Mouse (Mus musculus) intestine, embryonic 14.5 days (tissue): ENCODE results near the gene Cacybp. TPM values are rescaled to one million over a fixed set of nuclear protein-coding genes. Genes with fewer than 3 reads are reported as not detected.

Experiments used
- ATAC-seq: fragments of 200-750 bp; cut with Nextera tagmentation; replicated peaks from 2 replicates; pipeline ENCODE4 v1.8.0; 2017; ENCODE audit warnings: low read depth, moderate number of reproducible peaks, moderate TSS enrichment, moderate library complexity; ENCODE audit not compliant: low FRiP score, low TSS enrichment
- DNase-seq: peaks from one replicate; pipeline ENCODE4 v3.0.0-alpha.2; 2018; ENCODE audit warnings: low spot score
- H3K27ac ChIP-seq: fragments of 300-500 bp; sonication (generic); 2 replicates; pipeline ENCODE4 v1.5.1; 2014; ENCODE audit warnings: low read depth, mild to moderate bottlenecking, control low read depth
- H3K27me3 ChIP-seq: fragments of 300-500 bp; sonication (generic); replicated peaks from 2 replicates; pipeline ENCODE4 v1.6.1; 2014; ENCODE audit warnings: low read length, control low read depth; ENCODE audit not compliant: control insufficient read depth, insufficient read depth
- H3K36me3 ChIP-seq: fragments of 300-500 bp; sonication (generic); 2 replicates; pipeline ENCODE4 v1.6.1; 2014; ENCODE audit warnings: low read length, control low read depth; ENCODE audit not compliant: control insufficient read depth, insufficient read depth
- H3K4me1 ChIP-seq: fragments of 300-500 bp; sonication (generic); replicated peaks from 2 replicates; pipeline ENCODE4 v1.6.1; 2014; ENCODE audit warnings: low read length, control low read depth, mixed read lengths; ENCODE audit not compliant: control insufficient read depth, insufficient read depth
- H3K4me2 ChIP-seq: fragments of 300-500 bp; sonication (generic); 2 replicates; pipeline ENCODE4 v1.6.1; 2014; ENCODE audit warnings: low read length
- H3K4me3 ChIP-seq: fragments of 300-500 bp; sonication (generic); 2 replicates; pipeline ENCODE4 v1.5.1; 2014; ENCODE audit warnings: low read depth, low read length, control low read depth, mixed read lengths
- H3K9ac ChIP-seq: fragments of 300-500 bp; sonication (generic); 2 replicates; pipeline ENCODE4 v1.6.1; 2014; ENCODE audit warnings: mild to moderate bottlenecking, low read length
- H3K9me3 ChIP-seq: fragments of 300-500 bp; sonication (generic); 2 replicates; pipeline ENCODE4 v1.6.1; 2016; ENCODE audit warnings: low read length, control low read depth; ENCODE audit not compliant: control insufficient read depth
- WGBS: fragments of 180-500 bp; shearing (Covaris S2); extraction: QIAGEN DNeasy Blood & Tissue Kit; methylation state at CpG from one replicate; pipeline ENCODE4 v1.1.7; 2014; 5-methylcytosine and 5-hydroxymethylcytosine counted together
- polyA plus RNA-seq: library from polyadenylated mRNA; unstranded; fragments of >200 nt; fragmentation: Nextera tagmentation; extraction: Ambion mirVana; gene quantifications from 2 replicates; pipeline ENCODE4 v1.2.1, GENCODE M21; 2014

Gene Cacybp
- polyA plus RNA-seq = 235 TPM in 2 replicates

- WGBS = under 1% methylated on average over 76 of the region's 76 CpGs
- peak within 1 kb of the TSS; percentile 99 for H3K27ac ChIP-seq
- peaks cover 7% of the 10 kb centered on the region for H3K36me3 ChIP-seq
- peak within 1 kb of the TSS; percentile 72 for H3K4me2 ChIP-seq
- ATAC-seq = peak; percentile 97
- no peaks in the 10 kb centered on the region for H3K27me3 ChIP-seq
- peak within 1 kb of the TSS; percentile 86 for H3K9ac ChIP-seq
- DNase-seq = peak; percentile 100
- no peaks in the 10 kb centered on the region for H3K9me3 ChIP-seq
- H3K4me1 ChIP-seq = peaks cover 8% of the 10 kb centered on the region
- peak within 1 kb of the TSS; percentile 78 for H3K4me3 ChIP-seq
These were observed at the start of gene Cacybp for GRCm38 (mm10) chr1:160212703-160213669. Gene Cacybp, minus strand, starts transcription at chr1:160212875.

- H3K27ac ChIP-seq = no peak overlapping the region
- no peak for DNase-seq
- no peak overlapping the region for H3K9ac ChIP-seq
- no peaks in the 10 kb centered on the region for H3K4me1 ChIP-seq
- H3K36me3 ChIP-seq = no peaks in the 10 kb centered on the region
- ATAC-seq = no peak
- H3K4me2 ChIP-seq = no peak overlapping the region
- no peaks in the 10 kb centered on the region for H3K9me3 ChIP-seq
- no peaks in the 10 kb centered on the region for H3K27me3 ChIP-seq
- WGBS = 48% methylated on average over 4 of the region's 4 CpGs
- H3K4me3 ChIP-seq = no peak overlapping the region
These were observed 49.7 kb upstream of the Cacybp start for GRCm38 (mm10) chr1:160262415-160262814.

- H3K4me1 ChIP-seq = no peaks in the 10 kb centered on the region
- no peaks in the 10 kb centered on the region for H3K36me3 ChIP-seq
- no peak overlapping the region for H3K4me3 ChIP-seq
- H3K27ac ChIP-seq = no peak overlapping the region
- no peak overlapping the region for H3K4me2 ChIP-seq
- 78% methylated on average over 2 of the region's 2 CpGs for WGBS
- ATAC-seq (no peak), DNase-seq (no peak)
- no peaks in the 10 kb centered on the region for H3K9me3 ChIP-seq
- H3K9ac ChIP-seq = no peak overlapping the region
- no peaks in the 10 kb centered on the region for H3K27me3 ChIP-seq
These were observed 49.2 kb upstream of the Cacybp start for GRCm38 (mm10) chr1:160261849-160262248.

DNA sequence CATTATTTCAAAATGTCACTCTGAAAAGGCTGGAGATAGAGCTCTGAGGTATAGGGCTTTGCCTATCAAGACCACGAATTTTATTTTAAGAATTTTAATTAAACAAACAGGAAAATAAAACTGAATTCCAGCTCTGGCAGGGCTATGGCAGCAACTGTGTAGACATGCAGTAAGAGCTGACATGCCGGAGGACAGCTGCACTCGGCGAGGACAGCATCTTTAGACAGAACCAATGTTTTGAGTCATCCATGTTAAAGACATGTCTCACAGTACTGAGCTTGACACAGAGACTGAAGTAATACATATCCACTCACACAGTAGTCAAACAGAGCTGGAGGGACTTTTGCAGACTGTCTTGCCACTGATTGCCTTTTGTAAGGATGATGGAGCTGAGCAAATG lies 47.9 kb upstream of the Cacybp start:
- 81% methylated on average over 4 of the region's 4 CpGs for WGBS
- H3K4me2 ChIP-seq = no peak overlapping the region

GRCm38 (mm10) chr1:160259884-160260283 lies 47.2 kb upstream of the Cacybp start:
- H3K4me1 ChIP-seq = no peaks in the 10 kb centered on the region
- H3K4me3 ChIP-seq = no peak overlapping the region
- no peak overlapping the region for H3K27ac ChIP-seq
- WGBS = 30% methylated on average over 7 of the region's 7 CpGs
- no peak overlapping the region for H3K9ac ChIP-seq
- no peaks in the 10 kb centered on the region for H3K27me3 ChIP-seq
- H3K9me3 ChIP-seq = no peaks in the 10 kb centered on the region
- no peak for DNase-seq
- H3K4me2 ChIP-seq = no peak overlapping the region
- ATAC-seq = no peak
- H3K36me3 ChIP-seq = no peaks in the 10 kb centered on the region

More for the DNA sequence above, 47.9 kb upstream of the Cacybp start:
- no peak overlapping the region for H3K9ac ChIP-seq
- H3K27me3 ChIP-seq = no peaks in the 10 kb centered on the region
- ATAC-seq (no peak), DNase-seq (no peak)
- H3K4me1 ChIP-seq = no peaks in the 10 kb centered on the region
- no peak overlapping the region for H3K27ac ChIP-seq
- no peaks in the 10 kb centered on the region for H3K9me3 ChIP-seq
- H3K4me3 ChIP-seq = no peak overlapping the region
- H3K36me3 ChIP-seq = no peaks in the 10 kb centered on the region

DNA sequence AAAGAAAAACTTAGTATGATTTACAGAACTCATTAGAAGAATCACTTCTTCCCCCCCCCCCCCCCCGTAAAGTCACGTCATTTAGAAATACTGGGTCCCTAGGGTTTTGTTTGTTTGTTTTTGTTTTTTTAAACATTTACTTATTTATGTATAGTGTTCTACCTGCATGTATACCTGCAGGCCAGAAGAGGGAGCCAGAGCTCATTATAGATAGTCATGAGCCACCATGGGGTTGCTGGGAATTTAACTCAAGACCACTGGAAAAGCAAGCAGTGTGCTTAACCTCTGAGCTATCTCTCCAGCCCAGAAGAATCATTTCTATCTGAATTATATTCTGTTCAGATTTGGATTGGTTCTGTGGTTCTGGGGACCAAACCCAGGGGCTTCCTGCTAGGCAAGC lies 40.4 kb upstream of the Cacybp start:
- no peaks in the 10 kb centered on the region for H3K27me3 ChIP-seq
- H3K36me3 ChIP-seq = no peaks in the 10 kb centered on the region
- 88% methylated on average over 2 of the region's 2 CpGs for WGBS
- H3K4me1 ChIP-seq = no peaks in the 10 kb centered on the region
- H3K4me3 ChIP-seq = no peak overlapping the region
- H3K4me2 ChIP-seq = no peak overlapping the region
- no peak for DNase-seq
- H3K9me3 ChIP-seq = no peaks in the 10 kb centered on the region
- no peak overlapping the region for H3K27ac ChIP-seq
- no peak for ATAC-seq
- no peak overlapping the region for H3K9ac ChIP-seq

DNA sequence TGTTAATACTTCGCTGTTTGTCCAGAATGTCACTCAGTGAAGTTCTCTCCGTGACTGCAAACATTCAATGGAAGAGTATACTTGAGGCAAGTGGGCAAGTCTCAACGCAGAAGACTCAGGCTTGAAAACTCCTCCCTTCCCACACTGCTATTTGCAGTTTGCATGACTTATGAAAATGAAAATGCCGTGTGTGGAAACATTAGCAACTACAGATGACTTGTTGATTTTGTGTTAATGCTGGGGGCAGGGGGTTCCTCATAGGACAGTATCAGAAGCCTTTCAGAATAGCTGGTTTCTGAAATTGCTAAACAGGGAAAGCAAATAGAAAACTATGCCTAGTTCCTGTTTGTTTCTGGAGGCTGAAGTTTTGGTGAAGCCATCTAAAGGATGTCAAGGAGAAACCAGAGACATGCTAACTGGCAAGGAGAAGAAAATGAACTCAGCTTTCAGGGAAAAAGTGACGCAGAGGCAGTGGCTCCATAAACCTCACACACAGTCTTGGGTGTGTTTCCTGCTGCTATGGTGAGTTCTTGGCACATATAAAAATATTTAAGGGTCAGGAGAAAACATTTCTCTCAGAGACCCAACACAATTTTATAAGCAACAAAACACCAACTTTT lies 38.8 kb upstream of the Cacybp start:
- no peak for ATAC-seq
- no peak overlapping the region for H3K27ac ChIP-seq
- no peak overlapping the region for H3K4me2 ChIP-seq
- 68% methylated on average over 5 of the region's 5 CpGs for WGBS
- H3K4me3 ChIP-seq = no peak overlapping the region
- no peak overlapping the region for H3K9ac ChIP-seq
- DNase-seq = no peak
- no peaks in the 10 kb centered on the region for H3K27me3 ChIP-seq
- no peaks in the 10 kb centered on the region for H3K9me3 ChIP-seq
- no peaks in the 10 kb centered on the region for H3K4me1 ChIP-seq
- H3K36me3 ChIP-seq = no peaks in the 10 kb centered on the region

DNA sequence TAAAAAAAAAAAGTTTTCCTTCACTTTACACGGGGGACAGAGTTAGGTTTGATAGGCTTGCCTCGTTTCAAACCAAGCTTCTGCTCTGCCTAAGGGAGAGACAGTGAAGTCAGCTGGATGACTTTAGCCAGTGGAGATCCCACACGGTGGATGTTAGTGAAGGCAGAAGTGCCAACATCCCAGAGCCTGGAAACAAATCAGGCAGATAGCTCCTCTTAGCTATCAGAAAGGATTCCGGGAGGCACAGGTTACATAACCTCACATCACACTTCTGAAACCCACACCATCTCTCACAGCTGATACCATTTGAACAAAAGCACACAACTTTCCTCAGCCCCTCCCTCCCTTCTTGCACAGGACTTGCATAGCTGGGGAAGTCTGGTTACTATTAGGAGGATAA lies 38.1 kb upstream of the Cacybp start:
- 54% methylated on average over 4 of the region's 4 CpGs for WGBS
- Histone ChIP-seq H3K4me1 (no peaks in the 10 kb centered on the region), H3K4me2 (no peak overlapping the region), H3K36me3 (no peaks in the 10 kb centered on the region), H3K9ac (no peak overlapping the region), H3K27me3 (no peaks in the 10 kb centered on the region), H3K4me3 (no peak overlapping the region), H3K27ac (no peak overlapping the region), H3K9me3 (no peaks in the 10 kb centered on the region)
- DNase-seq (no peak), ATAC-seq (no peak)
